Mouse (Mus musculus) CH12.LX (cell line): ENCODE results near the gene Tex29.

ENCODE experiments used
- EP300 ChIP-seq: IDR thresholded peaks from 2 replicates; pipeline ENCODE4 v1.6.1; 2011; ENCODE audit warnings: low read length, improper control_type of control experiment
- IRF4 ChIP-seq: IDR thresholded peaks from 2 replicates; pipeline ENCODE4 v1.6.1; 2014; ENCODE audit warnings: low read depth, mild to moderate bottlenecking, inconsistent platforms, low read length, improper control_type of control experiment
- MAX ChIP-seq: IDR thresholded peaks from 2 replicates; pipeline ENCODE4 v1.6.1; 2011; ENCODE audit warnings: low read length, improper control_type of control experiment

GRCm38 (mm10) chr8:11898814-11899213 lies 58.5 kb downstream of the Tex29 start:
- TF ChIP-seq MAX (no peak), IRF4 (no peak), EP300 (no peak)
